Mouse (Mus musculus): ENCODE measurements around the gene Alyref.
A peak's percentile ranks its signal among the peaks of the same experiment; 100 is the strongest.

The Alyref gene

DNA sequence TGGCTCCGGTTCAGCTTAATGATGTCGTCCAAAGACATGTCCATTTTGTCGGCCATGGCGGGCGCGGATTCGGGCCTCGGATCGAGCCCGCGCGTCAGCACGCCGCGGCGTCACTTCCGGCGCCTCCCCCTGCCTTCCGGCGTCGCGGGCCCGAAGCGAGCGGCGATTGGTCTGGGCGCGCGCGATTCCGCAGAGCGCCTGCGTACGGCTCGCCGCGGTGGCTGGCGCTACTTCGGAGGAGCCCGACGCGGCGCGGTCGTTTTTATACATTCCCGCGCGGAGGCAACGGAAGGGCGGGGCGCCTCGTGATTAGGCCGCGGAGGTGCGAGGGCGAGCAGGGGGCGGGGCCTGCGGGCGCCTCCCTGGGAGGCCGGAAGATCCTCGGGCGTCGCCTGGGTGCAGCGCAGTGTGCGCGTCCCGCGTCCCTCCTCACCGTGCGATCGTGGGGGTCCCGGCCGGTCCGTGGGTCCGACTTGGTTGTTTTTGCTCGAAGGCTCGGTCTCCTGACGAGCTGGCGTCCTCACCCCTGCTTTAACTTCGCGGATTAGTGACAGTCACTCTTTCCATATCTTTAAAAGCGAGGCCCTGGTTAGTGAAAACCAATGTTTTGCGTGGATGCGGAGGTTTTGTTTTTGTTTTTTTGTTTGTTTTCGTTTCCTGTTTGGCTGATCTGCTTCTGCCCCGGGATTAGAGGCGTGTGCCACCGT lies at the start of gene Alyref, which contains the start of gene Anapc11:
TSS of gene Alyref (minus strand) at position 83 of the 707 bp plus-strand sequence.
TSS of gene Anapc11 (plus strand) at position 139 of the 707 bp plus-strand sequence.
- DNase-seq (ENCODE audit: low spot score in 2 of 2), result peak; percentile 82 to 88

DNA sequence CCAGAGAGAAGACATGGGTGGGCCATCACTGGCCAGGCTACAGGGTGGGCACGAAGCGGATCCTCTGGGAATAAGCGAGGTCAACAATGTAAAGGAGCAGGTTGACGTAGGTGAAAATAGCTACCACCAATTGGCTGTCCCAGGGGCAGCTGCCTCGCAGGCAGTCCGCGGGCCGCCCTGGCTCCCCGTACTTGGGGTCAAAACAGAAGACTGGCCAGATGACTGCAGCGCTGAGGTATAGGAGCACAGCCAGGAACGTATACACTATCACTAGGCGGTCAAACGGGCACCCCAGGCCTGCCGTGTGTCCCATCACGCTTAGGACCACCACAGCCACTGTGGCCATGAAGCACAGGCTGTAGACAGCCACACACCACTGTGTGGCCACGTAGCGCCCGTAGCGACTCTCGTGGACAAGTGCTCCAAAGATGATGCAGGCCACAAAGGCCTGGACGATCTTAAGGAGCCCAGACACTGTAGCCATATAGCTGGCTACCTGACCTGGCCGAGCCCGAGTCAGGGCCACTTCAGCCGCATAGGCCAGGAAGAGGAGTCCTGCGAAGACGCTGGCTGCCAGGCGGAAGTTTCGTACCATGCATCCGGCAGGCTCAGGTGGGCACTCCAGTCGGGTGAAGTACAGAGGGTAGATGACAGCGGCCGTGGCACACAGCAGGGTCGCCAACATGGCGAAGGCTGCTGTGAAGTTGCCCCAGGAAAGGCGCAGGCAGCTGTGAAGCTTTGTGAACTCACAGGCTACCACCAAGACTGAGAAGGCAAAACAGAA lies 49.1 kb upstream of the Alyref start:
- DNase-seq (ENCODE audit: low spot score in 2 of 2), result no peak

- peak; percentile 89 to 93 for DNase-seq (ENCODE audit: low spot score in 2 of 2)
These were observed 45.4 kb upstream of the Alyref start, which contains the start of gene Pycr1 for GRCm38 (mm10) chr11:120643601-120643987. Gene Pycr1, minus strand, starts transcription at chr11:120643769.

DNA sequence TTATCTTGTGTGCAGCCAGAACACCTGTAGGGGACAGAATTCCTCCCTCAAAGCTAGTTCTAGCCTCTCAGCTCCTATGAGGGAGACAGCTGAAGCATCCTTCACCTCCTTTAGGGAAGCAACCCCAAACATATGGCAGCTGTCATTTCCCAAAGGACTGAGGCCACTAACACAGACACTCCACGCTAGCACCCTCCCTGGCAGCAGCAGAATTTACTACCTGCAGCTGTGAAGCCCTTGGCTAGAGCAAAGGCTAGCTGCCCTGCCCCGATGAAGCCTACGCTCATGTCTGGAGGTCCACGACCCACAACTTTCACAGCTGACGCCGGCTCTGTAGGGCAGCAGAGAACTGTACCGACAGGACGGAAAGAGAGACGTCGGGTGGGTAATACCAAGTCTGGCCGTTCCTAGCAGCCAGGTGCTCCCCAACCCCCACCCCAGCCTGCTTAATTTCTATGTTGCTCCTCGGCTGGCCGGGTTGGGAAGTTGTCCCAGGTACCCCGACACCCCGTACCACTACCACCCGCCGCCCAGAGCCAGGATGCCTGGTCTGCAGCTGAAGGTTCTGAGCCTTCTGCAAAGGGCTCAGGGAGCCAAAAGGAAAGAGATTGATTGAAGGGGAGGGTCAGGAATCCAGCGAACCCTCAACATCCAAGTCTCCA lies 44.9 kb upstream of the Alyref start:
- no peak for DNase-seq (ENCODE audit: low spot score in 2 of 2)

DNA sequence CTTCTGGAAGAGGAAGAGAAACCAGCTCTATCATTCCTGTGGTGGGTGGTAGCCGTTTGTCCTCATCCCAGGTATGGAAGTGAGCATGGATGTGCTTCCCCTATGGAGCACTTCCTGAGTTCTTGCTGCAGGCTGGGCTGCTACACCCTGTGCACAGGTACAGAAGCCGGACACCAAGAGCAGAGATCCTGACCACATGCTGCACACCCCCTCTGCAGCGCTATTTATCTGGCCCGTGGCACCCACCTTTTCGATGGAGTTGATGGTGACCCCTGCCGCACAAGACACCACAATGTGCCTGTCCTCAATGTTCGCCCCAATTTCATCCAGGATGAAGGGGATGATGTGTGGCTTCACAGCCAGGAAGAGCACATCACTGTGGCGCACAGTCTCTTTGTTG lies 43.7 kb upstream of the Alyref start:
- DNase-seq (ENCODE audit: low spot score in 2 of 2), result no peak

DNA sequence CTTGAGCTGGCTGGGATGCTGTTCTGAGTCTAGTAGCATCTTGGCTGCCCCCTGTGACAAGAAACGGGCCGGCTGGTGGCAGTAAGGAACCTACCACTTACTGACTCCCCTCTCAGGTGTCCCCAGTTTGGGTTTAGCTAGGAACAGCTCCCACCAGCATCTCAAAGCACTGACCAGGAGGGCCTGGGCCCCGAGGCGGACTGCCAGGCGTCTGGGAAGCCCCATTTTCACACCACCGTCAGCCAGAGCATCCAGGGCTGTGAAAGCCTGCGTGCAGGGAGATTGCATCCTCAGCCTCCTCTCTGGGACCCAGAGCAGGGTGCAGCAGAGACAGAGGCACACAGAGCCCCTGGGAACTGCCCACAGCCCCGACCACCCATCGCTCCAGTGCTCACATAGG lies 43.1 kb upstream of the Alyref start:
- no peak for DNase-seq (ENCODE audit: low spot score in 2 of 2)

- DNase-seq (ENCODE audit: low spot score in 2 of 2), result no peak
These were observed 36.6 kb upstream of the Alyref start for GRCm38 (mm10) chr11:120634810-120635209.

DNA sequence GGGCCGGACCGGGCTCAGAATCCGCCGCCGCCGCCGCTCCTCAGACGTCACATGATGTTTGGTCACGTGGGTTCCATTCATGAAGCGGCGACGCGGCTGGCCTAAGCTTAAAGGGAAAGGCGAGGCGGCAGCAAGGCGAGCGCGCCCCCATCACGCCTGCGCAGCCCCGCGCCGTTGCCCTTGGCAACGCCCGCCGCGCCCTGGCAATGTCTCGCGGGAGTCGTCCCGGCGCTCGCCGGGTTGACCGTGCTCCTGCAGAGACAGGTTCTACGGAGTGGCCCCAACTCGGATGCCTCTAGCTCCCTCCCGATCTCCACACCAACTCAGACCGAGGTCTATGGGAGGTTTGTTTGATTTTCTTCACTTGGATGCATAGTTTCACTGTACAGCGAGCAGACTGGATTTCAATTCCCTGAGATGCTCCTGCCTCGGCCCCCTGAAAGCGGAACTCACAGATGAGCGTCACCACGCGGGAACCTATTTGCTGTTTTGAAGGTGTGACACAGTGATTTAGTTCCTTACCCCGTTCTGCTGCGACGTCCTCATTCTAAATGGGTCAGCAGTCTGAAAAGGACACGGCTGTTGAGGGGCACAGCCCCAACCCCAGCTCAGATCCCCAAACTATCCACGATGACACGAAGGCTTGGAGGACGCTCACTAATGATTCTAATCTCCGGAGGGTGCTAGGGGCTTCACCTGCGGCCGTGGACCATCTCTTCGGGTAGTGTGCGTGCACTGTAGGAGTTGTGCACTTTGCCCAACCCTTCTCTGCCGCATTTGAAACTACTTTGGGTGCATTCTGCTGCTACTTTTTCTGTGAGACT lies 35.6 kb upstream of the Alyref start, which contains the start of gene Mafg:
TSS of gene Mafg (minus strand) at position 81 of the 824 bp plus-strand sequence.
- DNase-seq (ENCODE audit: low spot score in 2 of 2), result peak; percentile 86 to 89

GRCm38 (mm10) chr11:120632559-120633519 lies 34.7 kb upstream of the Alyref start:
- DNase-seq (ENCODE audit: low spot score in 2 of 2), result peak in 1 of 2 experiments; percentile 60

GRCm38 (mm10) chr11:120631726-120632448 lies 33.7 kb upstream of the Alyref start:
- DNase-seq (ENCODE audit: low spot score in 2 of 2), result no peak

GRCm38 (mm10) chr11:120630881-120631725 lies 32.9 kb upstream of the Alyref start:
- DNase-seq (ENCODE audit: low spot score in 2 of 2), result no peak

DNA sequence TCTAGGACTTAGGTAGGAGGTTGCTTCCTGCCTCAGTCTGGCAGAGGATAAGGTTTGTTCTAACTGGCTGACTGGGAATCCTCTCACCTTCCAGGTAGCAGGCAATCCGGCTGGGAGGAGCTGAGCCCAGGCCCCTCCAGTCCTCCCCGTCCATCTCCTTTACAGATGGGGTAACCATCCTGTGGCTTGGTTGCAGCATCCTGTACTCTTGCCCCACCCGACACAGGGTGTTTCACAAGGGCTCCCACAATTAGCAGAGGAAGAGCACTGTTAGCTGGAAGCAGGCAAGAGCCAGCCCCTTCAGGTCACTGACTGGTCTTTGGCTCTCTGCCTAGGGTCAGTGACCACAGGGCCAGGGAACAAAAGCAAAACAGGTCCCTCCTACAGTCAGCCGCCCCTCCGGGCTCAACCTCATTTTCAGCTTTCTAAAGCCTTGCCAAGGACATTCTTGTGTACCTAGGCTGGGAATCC lies 32.3 kb upstream of the Alyref start:
- no peak for DNase-seq (ENCODE audit: low spot score in 2 of 2)

DNA sequence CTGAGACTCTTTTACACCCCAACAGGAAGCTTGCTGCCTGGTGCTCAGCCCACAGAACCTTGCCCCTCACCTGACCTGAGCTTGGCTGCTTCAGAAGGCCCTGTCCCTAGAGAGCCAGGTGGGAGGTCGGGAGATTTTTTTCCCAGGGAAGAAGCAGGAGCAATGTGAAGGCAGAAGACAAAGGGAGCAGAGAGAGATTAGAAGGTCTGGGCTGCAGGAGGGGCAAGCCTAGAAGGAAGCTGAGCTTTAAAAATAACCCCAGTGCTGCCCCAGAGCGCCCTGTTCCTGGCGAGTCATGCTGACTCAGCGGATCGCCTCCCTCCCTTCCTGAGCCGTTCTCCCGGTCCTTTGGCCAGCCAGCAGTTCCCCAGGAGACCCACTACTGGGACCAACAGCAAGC lies 31.7 kb upstream of the Alyref start:
- DNase-seq (ENCODE audit: low spot score in 2 of 2), result no peak

- no peak for DNase-seq (ENCODE audit: low spot score in 2 of 2)
These were observed 31.2 kb upstream of the Alyref start for GRCm38 (mm10) chr11:120629341-120629730.

GRCm38 (mm10) chr11:120628601-120629340 lies 30.6 kb upstream of the Alyref start:
- DNase-seq (ENCODE audit: low spot score in 2 of 2), result no peak

- no peak for DNase-seq (ENCODE audit: low spot score in 2 of 2)
These were observed 29.5 kb upstream of the Alyref start for GRCm38 (mm10) chr11:120627468-120628300.
